Mouse (Mus musculus) kidney, postnatal 0 days (tissue): ENCODE measurements around the gene Gpank1. TPM values are rescaled to one million over a fixed set of nuclear protein-coding genes. Genes with fewer than 3 reads are reported as not detected.
A peak's percentile ranks its signal among the peaks of the same experiment; 100 is the strongest.

ENCODE experiments used
- ATAC-seq: fragments of 200-750 bp; cut with Nextera tagmentation; replicated peaks from 2 replicates; pipeline ENCODE4 v1.8.0; 2017; ENCODE audit warnings: low read depth, moderate number of reproducible peaks, moderate TSS enrichment, moderate library complexity; ENCODE audit not compliant: low FRiP score
- DNase-seq: peaks from one replicate; pipeline ENCODE4 v3.0.0-alpha.2; 2016; ENCODE audit warnings: low spot score
- H3K27ac ChIP-seq: fragments of 300-500 bp; sonication (generic); 2 replicates; pipeline ENCODE4 v1.5.1; 2014; ENCODE audit warnings: mild to moderate bottlenecking
- H3K27me3 ChIP-seq: fragments of 300-500 bp; sonication (generic); 2 replicates; pipeline ENCODE4 v1.6.1; 2014; ENCODE audit warnings: low read length, mixed read lengths; ENCODE audit not compliant: insufficient read depth
- H3K36me3 ChIP-seq: fragments of 300-500 bp; sonication (generic); 2 replicates; pipeline ENCODE4 v1.6.1; 2014; ENCODE audit warnings: low read length, mixed read lengths; ENCODE audit not compliant: insufficient read depth
- H3K4me1 ChIP-seq: fragments of 300-500 bp; sonication (generic); replicated peaks from 2 replicates; pipeline ENCODE4 v1.6.1; 2014; ENCODE audit warnings: antibody characterized with exemption, low read length, mixed read lengths; ENCODE audit not compliant: insufficient read depth
- H3K4me2 ChIP-seq: fragments of 300-500 bp; sonication (generic); 2 replicates; pipeline ENCODE4 v1.6.1; 2014; ENCODE audit warnings: mild to moderate bottlenecking, low read length, moderate library complexity, mixed read lengths
- H3K4me3 ChIP-seq: fragments of 300-500 bp; sonication (generic); replicated peaks from 2 replicates; pipeline ENCODE4 v1.5.1; 2014; ENCODE audit warnings: low read depth, low read length
- H3K9ac ChIP-seq: fragments of 300-500 bp; sonication (generic); 2 replicates; pipeline ENCODE4 v1.6.1; 2014; ENCODE audit warnings: low read depth, low read length
- H3K9me3 ChIP-seq: fragments of 300-500 bp; sonication (generic); replicated peaks from 2 replicates; pipeline ENCODE4 v1.6.1; 2016; ENCODE audit warnings: low read length, inconsistent platforms, mixed read lengths
- CTCF ChIP-seq: IDR thresholded peaks from 2 replicates; pipeline ENCODE4 v1.5.1; 2016; ENCODE audit warnings: antibody characterized with exemption, low read depth, mild to moderate bottlenecking, moderate library complexity
- WGBS: fragments of 180-500 bp; shearing (Covaris S2); extraction: QIAGEN DNeasy Blood & Tissue Kit; methylation state at CpG from one replicate; pipeline ENCODE4 v1.1.7; 2014; 5-methylcytosine and 5-hydroxymethylcytosine counted together
- polyA plus RNA-seq: library from polyadenylated mRNA; unstranded; fragments of >200 nt; fragmentation: Nextera tagmentation; extraction: Ambion mirVana; gene quantifications from 2 replicates; pipeline ENCODE4 v1.2.1, GENCODE M21; 2015

Gene Gpank1
- polyA plus RNA-seq, 1 experiment from 2014 or later = 15.2 TPM

GRCm38 (mm10) chr17:35126206-35126611 lies 5.0 kb downstream of the Gpank1 start, which contains the start of gene D17H6S53E:
Gene D17H6S53E (plus strand): TSS chr17:35126373.
- DNase-seq = peak; percentile 83
- Histone ChIP-seq H3K27me3 (no peaks in the 10 kb centered on the region), H3K4me1 (peaks cover 20% of the 10 kb centered on the region), H3K9ac (peak within 1 kb of the TSS; percentile 69), H3K4me3 (peak within 1 kb of the TSS; percentile 53), H3K4me2 (peak within 1 kb of the TSS; percentile 62), H3K36me3 (peaks cover 11% of the 10 kb centered on the region; the same call in 1 of the 2 replicates), H3K27ac (peak within 1 kb of the TSS; percentile 89), H3K9me3 (no peaks in the 10 kb centered on the region)
- TF ChIP-seq CTCF = peak; percentile 5; the same call in 1 of the 2 replicates
- under 1% methylated on average over 36 of the region's 36 CpGs for WGBS
- peak; percentile 27 for ATAC-seq

GRCm38 (mm10) chr17:35127017-35127416 lies 5.8 kb downstream of the Gpank1 start:
- Histone ChIP-seq H3K27ac (peak overlapping the region; percentile 89), H3K27me3 (no peaks in the 10 kb centered on the region), H3K4me2 (peak overlapping the region; percentile 62), H3K9ac (peak overlapping the region; percentile 69), H3K4me3 (peak overlapping the region; percentile 53), H3K36me3 (peaks cover 11% of the 10 kb centered on the region; the same call in 1 of the 2 replicates), H3K4me1 (peaks cover 20% of the 10 kb centered on the region), H3K9me3 (no peaks in the 10 kb centered on the region)
- ATAC-seq (no peak), DNase-seq (no peak)
- 58% methylated on average over 13 of the region's 13 CpGs for WGBS
- TF ChIP-seq CTCF = no peak

- H3K27ac ChIP-seq = no peak overlapping the region
- no peak for TF ChIP-seq CTCF
- no peaks in the 10 kb centered on the region for H3K9me3 ChIP-seq
- peaks cover 20% of the 10 kb centered on the region for H3K4me1 ChIP-seq
- H3K4me3 ChIP-seq = no peak overlapping the region
- DNase-seq = no peak
- peaks cover 11% of the 10 kb centered on the region; the same call in 1 of the 2 replicates for H3K36me3 ChIP-seq
- 50% methylated on average over 11 of the region's 11 CpGs for WGBS
- no peak for ATAC-seq
- no peak overlapping the region for H3K9ac ChIP-seq
- no peaks in the 10 kb centered on the region for H3K27me3 ChIP-seq
- no peak overlapping the region for H3K4me2 ChIP-seq
These were observed 7.7 kb downstream of the Gpank1 start for GRCm38 (mm10) chr17:35128996-35129395.

GRCm38 (mm10) chr17:35131038-35131437 lies 9.8 kb downstream of the Gpank1 start:
- 92% methylated on average over 8 of the region's 8 CpGs for WGBS
- no peak overlapping the region for H3K4me2 ChIP-seq

GRCm38 (mm10) chr17:35131500-35132173 lies 10.4 kb downstream of the Gpank1 start, which contains the start of gene Apom:
Gene Apom (minus strand): TSS chr17:35132050.
- Histone ChIP-seq H3K27me3 (no peaks in the 10 kb centered on the region), H3K4me1 (peaks cover 17% of the 10 kb centered on the region), H3K9ac (no peak within 1 kb of the TSS), H3K36me3 (peaks cover 11% of the 10 kb centered on the region; the same call in 1 of the 2 replicates), H3K27ac (peak within 1 kb of the TSS; percentile 31), H3K4me3 (no peak within 1 kb of the TSS), H3K9me3 (no peaks in the 10 kb centered on the region), H3K4me2 (no peak within 1 kb of the TSS)
- DNase-seq = peak; percentile 65
- 54% methylated on average over 15 of the region's 15 CpGs for WGBS
- no peak for TF ChIP-seq CTCF
- ATAC-seq = no peak

More at GRCm38 (mm10) chr17:35131038-35131437, 9.8 kb downstream of the Gpank1 start:
- Histone ChIP-seq H3K27me3 (no peaks in the 10 kb centered on the region), H3K9me3 (no peaks in the 10 kb centered on the region), H3K9ac (no peak overlapping the region), H3K4me3 (no peak overlapping the region), H3K27ac (peak overlapping the region; percentile 31), H3K36me3 (peaks cover 11% of the 10 kb centered on the region; the same call in 1 of the 2 replicates), H3K4me1 (peaks cover 15% of the 10 kb centered on the region)
- no peak for TF ChIP-seq CTCF
- DNase-seq (no peak), ATAC-seq (no peak)

- Histone ChIP-seq H3K27me3 (no peaks in the 10 kb centered on the region), H3K9ac (no peak overlapping the region), H3K4me1 (peaks cover 16% of the 10 kb centered on the region), H3K4me3 (no peak overlapping the region), H3K4me2 (no peak overlapping the region), H3K36me3 (peaks cover 11% of the 10 kb centered on the region; the same call in 1 of the 2 replicates), H3K9me3 (no peaks in the 10 kb centered on the region), H3K27ac (no peak overlapping the region)
- no peak for TF ChIP-seq CTCF
- no peak for ATAC-seq
- DNase-seq = peak; percentile 51
- 43% methylated on average over 3 of the region's 3 CpGs for WGBS
These were observed 10.9 kb downstream of the Gpank1 start for GRCm38 (mm10) chr17:35132174-35132560.
